Mouse (Mus musculus) liver, embryonic 14.5 days (tissue): ENCODE measurements around the gene Kirrel3. TPM values are rescaled to one million over a fixed set of nuclear protein-coding genes. Genes with fewer than 3 reads are reported as not detected.

Experiments used
- ATAC-seq: fragments of 200-750 bp; cut with Nextera tagmentation; 2 replicates; pipeline ENCODE4 v1.8.0; 2017; ENCODE audit warnings: moderate number of reproducible peaks, mild to moderate bottlenecking, moderate library complexity; ENCODE audit not compliant: insufficient read depth
- DNase-seq, 3 experiments: peaks; one replicate each; pipeline ENCODE4 v3.0.0-alpha.2; 2012 to 2013; ENCODE audit warnings: low read depth in 3 of 3, low spot score in 3 of 3
- H3K27ac ChIP-seq: fragments of 300-500 bp; sonication (generic); 2 replicates; pipeline ENCODE4 v1.5.1; 2014; ENCODE audit warnings: moderate library complexity, mild to moderate bottlenecking, control low read depth, inconsistent platforms
- H3K27me3 ChIP-seq: fragments of 300-500 bp; sonication (generic); 2 replicates; pipeline ENCODE4 v1.6.1; 2014; ENCODE audit warnings: mild to moderate bottlenecking, low read length, moderate library complexity; ENCODE audit not compliant: control insufficient read depth, insufficient read depth
- H3K36me3 ChIP-seq: fragments of 300-500 bp; sonication (generic); replicated peaks from 2 replicates; pipeline ENCODE4 v1.6.1; 2014; ENCODE audit warnings: low read depth; ENCODE audit not compliant: control insufficient read depth, insufficient read depth
- H3K4me1 ChIP-seq, 2 experiments: fragments of 200-500 bp in 1 of 2; fragments of 300-500 bp in 1 of 2; sonication (generic) in 1 of 2; replicated peaks; 2 replicates each; pipeline ENCODE4 v1.6.1; 2012 to 2014; ENCODE audit warnings: antibody characterized with exemption in 1 of 2, inconsistent platforms in 1 of 2, low read length in 1 of 2; ENCODE audit not compliant: control insufficient read depth in 2 of 2, insufficient read depth in 2 of 2
- H3K4me2 ChIP-seq: fragments of 300-500 bp; sonication (generic); 2 replicates; pipeline ENCODE4 v1.6.1; 2014; ENCODE audit warnings: low read depth, mild to moderate bottlenecking, control low read depth, moderate library complexity
- H3K4me3 ChIP-seq, 2 experiments: fragments of 200-500 bp in 1 of 2; fragments of 300-500 bp in 1 of 2; sonication (generic) in 1 of 2; 2 replicates each; pipeline ENCODE4 v1.5.1; 2012 to 2014; ENCODE audit warnings: low read depth in 2 of 2, low read length in 2 of 2, mild to moderate bottlenecking in 2 of 2, control low read depth in 1 of 2, inconsistent platforms in 1 of 2, moderate library complexity in 1 of 2; ENCODE audit not compliant: insufficient read depth in 1 of 2
- H3K9ac ChIP-seq: fragments of 300-500 bp; sonication (generic); replicated peaks from 2 replicates; pipeline ENCODE4 v1.6.1; 2014; ENCODE audit warnings: mild to moderate bottlenecking, control low read depth, moderate library complexity
- H3K9me3 ChIP-seq: fragments of 300-500 bp; sonication (generic); 2 replicates; pipeline ENCODE4 v1.6.1; 2016; ENCODE audit warnings: low read length, mixed read lengths; ENCODE audit not compliant: control insufficient read depth
- CTCF ChIP-seq: IDR thresholded peaks from 2 replicates; pipeline ENCODE4 v1.5.1; 2016; ENCODE audit warnings: antibody characterized with exemption, low read depth, control low read depth
- EP300 ChIP-seq: IDR thresholded peaks from 2 replicates; pipeline ENCODE4 v1.6.1; 2016; ENCODE audit warnings: antibody characterized with exemption, low read depth
- WGBS: fragments of 180-500 bp; shearing (Covaris S2); extraction: QIAGEN DNeasy Blood & Tissue Kit; methylation state at CpG from one replicate; pipeline ENCODE4 v1.1.7; 2014; ENCODE audit not compliant: insufficient replicate concordance; 5-methylcytosine and 5-hydroxymethylcytosine counted together
- polyA plus RNA-seq, 2 experiments: library from polyadenylated mRNA; depleted of rRNA in 1 of 2; stranded (reverse) in 1 of 2; unstranded in 1 of 2; fragments of >200 nt; fragmentation: Nextera tagmentation in 1 of 2; extraction: Ambion mirVana in 1 of 2; gene quantifications; 2 replicates each; pipeline versions ENCODE4 v1.2.1 to v1.2.3; 2012 to 2014

Gene Kirrel3
- polyA plus RNA-seq, 2 experiments: 0.08 TPM; not detected in 1

DNA sequence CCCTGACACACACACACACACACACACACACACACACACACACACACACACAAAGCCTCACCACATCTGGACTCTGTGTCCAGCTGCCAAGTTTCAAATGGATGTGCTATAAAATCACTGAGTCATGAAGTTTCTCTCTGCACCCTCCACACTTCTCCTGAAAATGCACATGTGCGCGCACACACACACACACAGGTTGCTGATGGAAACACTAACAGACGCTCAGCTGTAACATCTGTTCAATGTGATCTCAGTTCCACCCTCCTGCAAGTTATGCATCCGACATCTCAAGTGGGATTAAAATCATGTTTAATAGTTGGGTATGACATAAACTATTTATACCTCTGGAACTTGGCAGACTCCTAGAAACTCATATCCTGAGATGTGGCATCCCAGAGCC is 518.4 kb downstream of the Kirrel3 start:
- DNase-seq (no peak), ATAC-seq (no peak)
- H3K27me3 ChIP-seq: no peaks in the 10 kb centered on the region
- no peaks in the 10 kb centered on the region for H3K9me3 ChIP-seq
- 75% methylated on average over 4 of the region's 4 CpGs for WGBS
- H3K27ac ChIP-seq: no peak overlapping the region
- no peak overlapping the region for H3K4me2 ChIP-seq
- H3K4me1 ChIP-seq: no peaks in the 10 kb centered on the region
- no peak overlapping the region for H3K9ac ChIP-seq
- TF ChIP-seq EP300 (no peak), CTCF (no peak)
- H3K4me3 ChIP-seq: no peak overlapping the region
- H3K36me3 ChIP-seq: no peaks in the 10 kb centered on the region

DNA sequence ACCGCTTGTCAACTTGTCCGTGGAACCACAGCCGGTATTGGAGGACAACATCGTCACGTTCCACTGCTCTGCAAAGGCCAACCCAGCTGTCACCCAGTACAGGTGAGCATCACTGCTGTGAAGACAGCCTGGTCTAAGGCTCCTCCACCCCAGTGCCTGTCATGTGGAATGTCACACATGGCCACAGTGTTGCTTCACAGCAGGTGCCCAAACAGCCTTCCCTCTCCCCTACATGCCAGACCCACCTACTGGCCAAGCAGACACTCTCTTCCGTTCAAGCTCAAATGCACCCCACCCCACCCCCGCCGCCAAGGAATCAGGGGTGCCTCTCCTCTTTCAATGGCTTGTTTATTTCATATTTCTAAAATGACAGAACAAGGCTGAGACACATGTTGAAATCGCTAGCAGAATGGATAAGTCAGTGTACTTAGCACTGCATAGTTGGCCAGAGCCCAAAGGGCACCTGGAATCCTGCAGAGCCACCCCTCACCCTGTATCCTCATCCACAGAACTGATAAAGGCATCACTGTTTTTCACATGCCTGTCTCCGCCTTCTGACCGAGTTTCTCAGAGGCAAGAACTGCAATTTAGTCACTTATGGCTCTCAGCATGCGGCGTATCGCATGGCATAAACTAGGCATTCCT is 522.1 kb downstream of the Kirrel3 start:
- no peak for DNase-seq
- H3K4me3 ChIP-seq: no peak overlapping the region
- H3K4me2 ChIP-seq: no peak overlapping the region
- H3K4me1 ChIP-seq: no peaks in the 10 kb centered on the region
- TF ChIP-seq CTCF (no peak), EP300 (no peak)
- no peaks in the 10 kb centered on the region for H3K9me3 ChIP-seq
- 65% methylated on average over 14 of the region's 14 CpGs for WGBS
- no peaks in the 10 kb centered on the region for H3K27me3 ChIP-seq
- H3K36me3 ChIP-seq: no peaks in the 10 kb centered on the region
- no peak overlapping the region for H3K27ac ChIP-seq
- ATAC-seq: no peak
- H3K9ac ChIP-seq: no peak overlapping the region

DNA sequence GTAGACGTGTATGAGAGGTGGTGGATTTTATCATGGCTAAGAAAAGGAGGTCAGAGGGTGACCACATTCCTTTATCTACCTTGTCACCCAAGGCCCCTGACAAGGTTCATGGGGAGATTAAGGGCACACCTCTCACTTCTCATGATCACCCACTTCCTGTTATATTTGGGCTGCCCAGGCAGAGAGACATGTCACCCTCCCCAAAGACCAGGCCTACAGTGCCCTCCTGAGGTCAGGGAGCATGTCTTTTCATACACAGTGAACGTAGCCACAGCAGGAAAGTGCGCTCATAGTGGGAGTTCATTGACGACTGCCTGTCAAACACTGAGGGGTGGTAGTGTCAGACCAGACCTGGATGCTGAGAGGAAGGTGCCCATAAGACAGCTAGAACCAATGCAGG is 531.1 kb downstream of the Kirrel3 start:
- Histone ChIP-seq H3K36me3 (no peaks in the 10 kb centered on the region), H3K27ac (no peak overlapping the region), H3K9me3 (no peaks in the 10 kb centered on the region), H3K4me2 (no peak overlapping the region), H3K9ac (no peak overlapping the region), H3K4me3 (no peak overlapping the region), H3K4me1 (no peaks in the 10 kb centered on the region), H3K27me3 (peaks cover 3% of the 10 kb centered on the region)
- no peak for ATAC-seq
- WGBS: 19% methylated on average over 4 of the region's 4 CpGs
- TF ChIP-seq CTCF: peak; percentile 38
- TF ChIP-seq EP300: no peak
- no peak for DNase-seq

DNA sequence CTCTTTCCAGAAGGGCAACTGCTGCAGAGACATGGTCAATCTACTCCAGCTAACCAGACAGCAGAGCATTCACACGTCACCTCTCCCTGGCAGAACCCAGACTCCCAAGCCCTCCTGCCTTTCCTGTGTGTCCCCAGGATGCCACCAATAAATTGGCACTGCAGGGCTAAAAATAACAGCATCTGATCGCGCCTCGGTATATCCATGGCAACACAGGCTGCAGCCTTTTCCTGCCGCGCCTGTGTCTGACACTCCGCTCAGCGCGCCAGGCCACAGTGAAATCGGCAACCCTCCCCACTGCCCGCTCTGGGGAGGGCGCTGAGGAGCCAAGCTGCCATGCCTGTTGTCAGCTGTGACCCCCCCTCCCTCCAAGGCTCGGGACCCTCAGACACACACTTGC is 531.9 kb downstream of the Kirrel3 start:
- Histone ChIP-seq H3K9me3 (no peaks in the 10 kb centered on the region), H3K4me3 (no peak overlapping the region), H3K4me2 (no peak overlapping the region), H3K4me1 (no peaks in the 10 kb centered on the region), H3K27me3 (peaks cover 3% of the 10 kb centered on the region), H3K9ac (no peak overlapping the region), H3K36me3 (no peaks in the 10 kb centered on the region), H3K27ac (no peak overlapping the region)
- ATAC-seq (no peak), DNase-seq (no peak)
- TF ChIP-seq EP300 (no peak), CTCF (no peak)
- WGBS: 7% methylated on average over 13 of the region's 13 CpGs

DNA sequence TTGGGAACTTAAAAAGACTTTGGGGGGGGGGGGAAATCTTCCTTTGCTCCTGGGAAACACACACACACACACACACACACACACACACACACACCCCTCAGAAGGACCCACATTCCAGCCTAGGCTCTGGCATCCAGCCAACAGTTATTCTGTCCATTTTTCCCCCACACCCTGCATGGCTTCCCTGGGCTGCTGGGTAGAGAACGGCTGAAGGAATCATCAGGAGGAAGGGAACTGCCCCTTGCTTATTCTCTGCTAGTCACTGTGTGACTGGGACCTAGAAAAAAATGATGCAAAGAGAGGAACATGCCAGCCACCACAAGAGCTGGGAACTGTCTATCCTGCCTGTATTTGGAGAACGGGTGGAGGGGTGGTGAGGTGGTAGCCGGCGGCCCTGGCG is 532.4 kb downstream of the Kirrel3 start:
- WGBS: 21% methylated on average over 5 of the region's 5 CpGs

More for the DNA sequence above, 532.4 kb downstream of the Kirrel3 start:
- H3K36me3 ChIP-seq: no peaks in the 10 kb centered on the region
- TF ChIP-seq CTCF: no peak
- no peak for TF ChIP-seq EP300
- H3K9ac ChIP-seq: no peak overlapping the region
- no peaks in the 10 kb centered on the region for H3K4me1 ChIP-seq
- ATAC-seq: no peak
- H3K4me3 ChIP-seq: no peak overlapping the region
- no peak overlapping the region for H3K27ac ChIP-seq
- H3K9me3 ChIP-seq: no peaks in the 10 kb centered on the region
- DNase-seq: no peak
- no peak overlapping the region for H3K4me2 ChIP-seq
- H3K27me3 ChIP-seq: peaks cover 3% of the 10 kb centered on the region
